Mouse (Mus musculus) liver, embryonic 14.5 days (tissue): ENCODE data around the gene Gm11437.
A peak's percentile ranks its signal among the peaks of the same experiment; 100 is the strongest.

Experiments used
- CTCF ChIP-seq: IDR thresholded peaks from 2 replicates; pipeline ENCODE4 v1.5.1; 2016; ENCODE audit warnings: antibody characterized with exemption, low read depth, control low read depth
- EP300 ChIP-seq: IDR thresholded peaks from 2 replicates; pipeline ENCODE4 v1.6.1; 2016; ENCODE audit warnings: antibody characterized with exemption, low read depth

GRCm38 (mm10) chr11:84150884-84151283 is 16.4 kb downstream of the Gm11437 start:
- TF ChIP-seq CTCF (peak; percentile 58), EP300 (no peak)
